In genomic region chr12:8920996-8921393, GRCm38 (mm10) we compare ENCODE assay signal across 7 mouse cellular contexts. TPM values are rescaled to one million over a fixed set of nuclear protein-coding genes. Genes with fewer than 3 reads are reported as not detected.
DNase-seq lines count a peak whose midpoint lies in the region; ATAC-seq and TF ChIP-seq lines count a peak whose summit lies in the region.

No protein-coding gene starts in this region.

- DNase-seq in fibroblast of lung, adult 2 months (ENCODE audit: low read depth), result peak; percentile 79
- no peak for DNase-seq in limb, embryonic 14.5 days (ENCODE audit: low spot score)
- DNase-seq in stomach, postnatal 0 days (ENCODE audit: low spot score), result no peak
- DNase-seq in gastrocnemius, postnatal 14 days, result no peak
- no peak for DNase-seq in layer of hippocampus, adult 11-12 months (ENCODE audit: low spot score)

- no peak for TF ChIP-seq EP300 in stomach, postnatal 0 days (optimal IDR thresholded peaks at IDR 0.05)

- no peaks in the 10 kb centered on the region for H3K27me3 ChIP-seq in megakaryocyte, embryonic 14.5 days (replicated peaks)
- no peaks in the 10 kb centered on the region for H3K27me3 ChIP-seq in limb, embryonic 14.5 days (ENCODE audit: control insufficient read depth, insufficient read depth, low read length)
- no peaks in the 10 kb centered on the region for H3K27me3 ChIP-seq in stomach, postnatal 0 days (ENCODE audit: control insufficient read depth, insufficient read depth, low read length)

- no peak for ATAC-seq in megakaryocyte, adult 5-6 weeks (ENCODE audit: poor library complexity, severe bottlenecking)
- no peak for ATAC-seq in limb, embryonic 14.5 days (ENCODE audit: low FRiP score, low read depth)
- no peak for ATAC-seq in stomach, postnatal 0 days (ENCODE audit: low FRiP score, low TSS enrichment)

- TF ChIP-seq CTCF in stomach, postnatal 0 days (IDR thresholded peaks at IDR 0.05; ENCODE audit: low read depth), result no peak

- H3K4me2 ChIP-seq in limb, embryonic 14.5 days (replicated peaks; ENCODE audit: low read depth, low read length, severe bottlenecking), result peak overlapping the region; percentile 41
- H3K4me2 ChIP-seq in stomach, postnatal 0 days (replicated peaks; ENCODE audit: low read depth), result peak overlapping the region; percentile 48

- peaks cover 19% of the 10 kb centered on the region for H3K36me3 ChIP-seq in megakaryocyte, embryonic 14.5 days (replicated peaks; ENCODE audit: low read length)
- peaks cover 16% of the 10 kb centered on the region; the same call in 1 of the 2 replicates for H3K36me3 ChIP-seq in limb, embryonic 14.5 days (ENCODE audit: control insufficient read depth, insufficient read depth, low read length)
- H3K36me3 ChIP-seq in stomach, postnatal 0 days (ENCODE audit: control insufficient read depth, insufficient read depth, low read length), result no peaks in the 10 kb centered on the region

- H3K27ac ChIP-seq in limb, embryonic 14.5 days (replicated peaks; ENCODE audit: low read depth, low read length), result peak overlapping the region; percentile 99
- peak overlapping the region; percentile 99 for H3K27ac ChIP-seq in stomach, postnatal 0 days (replicated peaks)

- peak overlapping the region; percentile 97 for H3K4me3 ChIP-seq in megakaryocyte, embryonic 14.5 days (replicated peaks)
- peak overlapping the region; percentile 57 for H3K4me3 ChIP-seq in limb, embryonic 14.5 days (replicated peaks; ENCODE audit: low read length)
- peak overlapping the region; percentile 81 for H3K4me3 ChIP-seq in stomach, postnatal 0 days (ENCODE audit: low read depth, low read length)

- peaks cover 53% of the 10 kb centered on the region for H3K4me1 ChIP-seq in megakaryocyte, embryonic 14.5 days
- peaks cover 29% of the 10 kb centered on the region for H3K4me1 ChIP-seq in limb, embryonic 14.5 days (ENCODE audit: control insufficient read depth, insufficient read depth, low read length)
- peaks cover 14% of the 10 kb centered on the region for H3K4me1 ChIP-seq in stomach, postnatal 0 days (replicated peaks; ENCODE audit: control insufficient read depth, insufficient read depth)

- H3K9me3 ChIP-seq in megakaryocyte, embryonic 14.5 days, result no peaks in the 10 kb centered on the region
- H3K9me3 ChIP-seq in limb, embryonic 14.5 days (ENCODE audit: control insufficient read depth, low read length), result no peaks in the 10 kb centered on the region
- no peaks in the 10 kb centered on the region for H3K9me3 ChIP-seq in stomach, postnatal 0 days (ENCODE audit: control insufficient read depth, low read length)

- intact Hi-C loops in gastrocnemius, postnatal 14 days (cut with DNase I; ENCODE audit: low total_unique reads), result no loop called here

- H3K9ac ChIP-seq in limb, embryonic 14.5 days (ENCODE audit: low read depth, low read length, severe bottlenecking), result peak overlapping the region; percentile 79
- peak overlapping the region; percentile 69; the same call in 1 of the 2 replicates for H3K9ac ChIP-seq in stomach, postnatal 0 days (ENCODE audit: low read length)

- 5% methylated on average over 1 of the region's 1 CpGs for WGBS in limb, embryonic 14.5 days
- WGBS in stomach, postnatal 0 days, result 8% methylated on average over 1 of the region's 1 CpGs

- TF ChIP-seq POLR2A in limb, embryonic 14.5 days (IDR thresholded peaks at IDR 0.05; ENCODE audit: borderline replicate concordance, extremely low read depth, insufficient read depth, insufficient read length), result no peak

RNA-seq across cellular contexts. Expression of gene Laptm4a, which starts 0.5 kb away (rescaled TPM):
- polyA plus RNA-seq in megakaryocyte, embryonic 14.5 days (2012; ENCODE audit: insufficient read depth, low replicate concordance), result 10.3 and 34.8 TPM in 2 replicates
- 121 and 132 TPM in 2 replicates for total RNA-seq in megakaryocyte, adult 5-6 weeks (2015)
- 192 and 195 TPM in 2 replicates for total RNA-seq in megakaryocyte, adult 5-6 weeks (2017)
- polyA plus RNA-seq in limb, embryonic 14.5 days (2012; rRNA removed), result 619 and 677 TPM in 2 replicates
- 358 and 364 TPM in 2 replicates for polyA plus RNA-seq in limb, embryonic 14.5 days (2014; fragmentation: Nextera tagmentation; extraction: Ambion mirVana)
- polyA plus RNA-seq in stomach, postnatal 0 days (2015; fragmentation: Nextera tagmentation; extraction: Ambion mirVana), result 299 and 327 TPM in 2 replicates
- 100 to 1,000 TPM; 303 to 334 TPM for total RNA-seq in gastrocnemius, postnatal 14 days (2021)

RNA-seq across cellular contexts. Expression of gene Matn3, which starts 26.7 kb away (rescaled TPM):
- polyA plus RNA-seq in megakaryocyte, embryonic 14.5 days (2012; ENCODE audit: insufficient read depth, low replicate concordance), result not detected in 2 replicates
- total RNA-seq in megakaryocyte, adult 5-6 weeks (2015), result not detected in 2 replicates
- total RNA-seq in megakaryocyte, adult 5-6 weeks (2017), result 0.12 TPM in 1 of 2 replicates, not detected in the other
- polyA plus RNA-seq in limb, embryonic 14.5 days (2012; rRNA removed), result 75.9 and 93.4 TPM in 2 replicates
- polyA plus RNA-seq in limb, embryonic 14.5 days (2014; fragmentation: Nextera tagmentation; extraction: Ambion mirVana), result 30.3 and 34.3 TPM in 2 replicates
- 0.18 and 0.27 TPM in 2 replicates for polyA plus RNA-seq in stomach, postnatal 0 days (2015; fragmentation: Nextera tagmentation; extraction: Ambion mirVana)
- total RNA-seq in gastrocnemius, postnatal 14 days (2021), result under 1 TPM; 0.64 to 0.70 TPM

RNA-seq across cellular contexts. Expression of gene Wdr35, which starts 52.7 kb away (rescaled TPM):
- 0.08 TPM in 1 of 2 replicates, not detected in the other for polyA plus RNA-seq in megakaryocyte, embryonic 14.5 days (2012; ENCODE audit: insufficient read depth, low replicate concordance)
- total RNA-seq in megakaryocyte, adult 5-6 weeks (2015), result 1.1 and 1.4 TPM in 2 replicates
- total RNA-seq in megakaryocyte, adult 5-6 weeks (2017), result 0.44 and 1.2 TPM in 2 replicates
- polyA plus RNA-seq in limb, embryonic 14.5 days (2012; rRNA removed), result 16.7 and 18.8 TPM in 2 replicates
- 17.8 and 22.3 TPM in 2 replicates for polyA plus RNA-seq in limb, embryonic 14.5 days (2014; fragmentation: Nextera tagmentation; extraction: Ambion mirVana)
- 3.9 and 4.8 TPM in 2 replicates for polyA plus RNA-seq in stomach, postnatal 0 days (2015; fragmentation: Nextera tagmentation; extraction: Ambion mirVana)
- total RNA-seq in gastrocnemius, postnatal 14 days (2021), result 10 to 100 TPM; 11.4 to 14.4 TPM

Comparison
In these comparisons a context has a peak if more than half of its experiments do, and no peak if none do; other contexts are left out.
1. RNA of gene Matn3, which starts 26.7 kb away (polyA plus RNA-seq): 30.3 to 93.4 TPM in limb, embryonic 14.5 days; 0.18 to 0.27 TPM in stomach, postnatal 0 days and not detected in megakaryocyte, embryonic 14.5 days; every median in the first group is over 10 times any median in the second.
2. Peak in every context shown above with its lines, with median percentiles within 50 percentile points of each other: H3K4me3 ChIP-seq.